Mouse (Mus musculus): ENCODE data around the gene Sbk3.

GRCm38 (mm10) chr7:4976832-4977231 lies 5.9 kb upstream of the Sbk3 start:
- peak; percentile 52 for TF ChIP-seq CTCF (IDR thresholded peaks at IDR 0.05; ENCODE audit: low read depth)
- no peak for TF ChIP-seq EP300 (IDR thresholded peaks at IDR 0.05; ENCODE audit: low read depth)

Data from liver, embryonic 14.5 days (tissue).